Mouse (Mus musculus) heart, adult 10 weeks (tissue): Measurements from ENCODE around the gene Efcab11. TPM values are rescaled to one million over a fixed set of nuclear protein-coding genes. Genes with fewer than 3 reads are reported as not detected.

Experiments used
- polyA plus RNA-seq: library from polyadenylated mRNA; stranded (reverse); fragments of 350-450 nt; fragmentation: Illumina TruSeq; extraction: RNeasy Lipid Tissue Mini Kit (QIAGEN cat#74804); gene quantifications from one replicate; pipeline ENCODE4 v1.2.3, GENCODE M21; 2014; ENCODE audit warnings: low read depth, low replicate concordance

Gene Efcab11
- not detected for polyA plus RNA-seq

GRCm38 (mm10) chr12:99884269-99885261 is at the start of gene Efcab11, which contains the start of gene Tdp1:
TSS of gene Efcab11 (minus strand) at chr12:99884439.
TSS of gene Tdp1 (plus strand) at chr12:99884517.

Other genes with a start within 250 kb of the Efcab11 start
- 8.5 TPM for gene Tdp1, start 78 bp upstream of the Efcab11 start, polyA plus RNA-seq
- 0.47 TPM for gene Kcnk13, start 80.1 kb upstream of the Efcab11 start, polyA plus RNA-seq
- gene Psmc1, start 225.7 kb upstream of the Efcab11 start, polyA plus RNA-seq: 144 TPM